Mouse (Mus musculus) bone marrow, adult 2 months (tissue): Measurements from ENCODE around the gene Slco1a6.

Experiments
- CTCF ChIP-seq: fragments of 200-500 bp; IDR thresholded peaks from 2 replicates; pipeline ENCODE4 v1.5.1; 2011; ENCODE audit warnings: low read length, control low read depth; ENCODE audit not compliant: control insufficient read depth, insufficient read depth
- POLR2A ChIP-seq: fragments of 200-500 bp; IDR thresholded peaks from 2 replicates; pipeline ENCODE4 v1.6.1; 2011; ENCODE audit warnings: low read depth, mild to moderate bottlenecking, control low read depth, low read length, borderline replicate concordance; ENCODE audit not compliant: control insufficient read depth

DNA sequence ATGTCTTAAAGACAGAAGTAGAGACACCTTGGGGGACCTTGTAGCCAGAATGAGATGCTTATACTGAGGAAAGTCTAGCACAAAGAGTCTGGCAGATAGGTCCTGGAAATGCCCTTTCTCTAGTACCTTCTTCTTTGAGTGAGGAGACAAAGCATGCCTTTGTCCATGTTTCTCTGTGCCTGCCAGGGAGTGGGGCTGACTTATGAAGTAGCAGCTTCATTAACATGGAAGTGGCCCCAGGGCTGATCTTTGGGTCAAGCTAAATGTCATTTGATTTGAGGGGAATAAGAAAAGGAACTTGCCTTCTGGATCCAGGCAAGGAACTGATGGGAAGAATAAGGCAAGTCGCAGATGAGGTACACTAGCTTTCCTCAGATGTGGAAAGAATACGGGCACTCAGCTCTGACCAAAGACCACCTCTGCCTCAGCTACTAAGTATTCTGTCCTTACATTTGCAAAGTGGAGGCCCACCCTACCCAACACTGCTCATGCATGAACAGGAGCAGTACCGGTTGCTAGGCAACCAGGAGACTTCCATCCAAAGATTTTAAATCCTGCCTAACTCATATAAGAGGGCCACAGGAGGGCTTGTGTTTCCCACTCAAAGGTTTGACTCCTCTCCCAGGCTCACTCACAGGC, 96.5 kb downstream of the Slco1a6 start:
- TF ChIP-seq POLR2A (no peak), CTCF (no peak)
